Mouse (Mus musculus) G1E (cell line): ENCODE measurements around the gene Bcl2l1. TPM values are rescaled to one million over a fixed set of nuclear protein-coding genes. Genes with fewer than 3 reads are reported as not detected.

ENCODE experiments used
- ATAC-seq: 2 replicates; pipeline ENCODE4 v1.8.0; 2016; ENCODE audit warnings: mild to moderate bottlenecking; ENCODE audit not compliant: insufficient number of reproducible peaks, poor library complexity, low FRiP score, severe bottlenecking; ENCODE audit errors: extremely low read depth
- DNase-seq: peaks from one replicate; pipeline ENCODE4 v3.0.0; 2012; ENCODE audit warnings: low spot score
- H3K27me3 ChIP-seq: 2 replicates; pipeline ENCODE4 v1.6.1; 2012; ENCODE audit warnings: mild to moderate bottlenecking, low read length, inconsistent platforms; ENCODE audit not compliant: insufficient read depth
- H3K36me3 ChIP-seq: replicated peaks from 2 replicates; pipeline ENCODE3; 2012; ENCODE audit warnings: mild to moderate bottlenecking, inconsistent platforms
- H3K4me1 ChIP-seq: 2 replicates; pipeline ENCODE4 v1.6.1; 2012; ENCODE audit warnings: low read depth, low read length, inconsistent platforms, mixed read lengths; ENCODE audit not compliant: insufficient read depth
- H3K4me3 ChIP-seq: 2 replicates; pipeline ENCODE4 v1.5.1; 2012; ENCODE audit warnings: low read depth, mild to moderate bottlenecking, inconsistent platforms, low read length, moderate library complexity, mixed read lengths
- H3K9me3 ChIP-seq: replicated peaks from 2 replicates; pipeline ENCODE4 v1.6.1; 2012; ENCODE audit warnings: inconsistent platforms
- CTCF ChIP-seq: IDR thresholded peaks from 2 replicates; pipeline ENCODE4 v1.5.1; 2012; ENCODE audit warnings: low read depth, low read length, inconsistent platforms, mixed read lengths
- GATA1 ChIP-seq: IDR thresholded peaks from 2 replicates; pipeline ENCODE4 v1.6.1; 2012; ENCODE audit warnings: borderline replicate concordance, low read length, inconsistent platforms, mixed read lengths
- GATA2 ChIP-seq: IDR thresholded peaks from 2 replicates; pipeline ENCODE4 v1.6.1; 2012; ENCODE audit warnings: low read depth, low read length, inconsistent platforms, borderline replicate concordance
- POLR2AphosphoS5 ChIP-seq: IDR thresholded peaks from 2 replicates; pipeline ENCODE4 v1.6.1; 2012; ENCODE audit warnings: low read depth, low read length, inconsistent platforms; ENCODE audit not compliant: insufficient replicate concordance
- TAL1 ChIP-seq: conservative IDR thresholded peaks from 2 replicates; pipeline ENCODE4 v1.6.1; 2012; ENCODE audit warnings: low read depth, low read length, inconsistent platforms, mixed read lengths
- polyA plus RNA-seq: library from polyadenylated mRNA; stranded (reverse); fragments of >175 nt; gene quantifications from 2 replicates; pipeline ENCODE4 v1.2.3, GENCODE M21; 2012
- total RNA-seq, 2 experiments: library from RNA; stranded (forward) in 1 of 2; stranded (reverse) in 1 of 2; fragments of 200-1000 nt in 1 of 2; fragments of >200 nt in 1 of 2; fragmentation: Nextera tagmentation in 1 of 2; gene quantifications; 2 replicates each; pipeline ENCODE4 v1.2.3; 2014 to 2017

Bcl2l1 gene
- total and polyA plus RNA-seq, 3 experiments, result 31.6 to 82.7 (median 79.6) TPM

DNA sequence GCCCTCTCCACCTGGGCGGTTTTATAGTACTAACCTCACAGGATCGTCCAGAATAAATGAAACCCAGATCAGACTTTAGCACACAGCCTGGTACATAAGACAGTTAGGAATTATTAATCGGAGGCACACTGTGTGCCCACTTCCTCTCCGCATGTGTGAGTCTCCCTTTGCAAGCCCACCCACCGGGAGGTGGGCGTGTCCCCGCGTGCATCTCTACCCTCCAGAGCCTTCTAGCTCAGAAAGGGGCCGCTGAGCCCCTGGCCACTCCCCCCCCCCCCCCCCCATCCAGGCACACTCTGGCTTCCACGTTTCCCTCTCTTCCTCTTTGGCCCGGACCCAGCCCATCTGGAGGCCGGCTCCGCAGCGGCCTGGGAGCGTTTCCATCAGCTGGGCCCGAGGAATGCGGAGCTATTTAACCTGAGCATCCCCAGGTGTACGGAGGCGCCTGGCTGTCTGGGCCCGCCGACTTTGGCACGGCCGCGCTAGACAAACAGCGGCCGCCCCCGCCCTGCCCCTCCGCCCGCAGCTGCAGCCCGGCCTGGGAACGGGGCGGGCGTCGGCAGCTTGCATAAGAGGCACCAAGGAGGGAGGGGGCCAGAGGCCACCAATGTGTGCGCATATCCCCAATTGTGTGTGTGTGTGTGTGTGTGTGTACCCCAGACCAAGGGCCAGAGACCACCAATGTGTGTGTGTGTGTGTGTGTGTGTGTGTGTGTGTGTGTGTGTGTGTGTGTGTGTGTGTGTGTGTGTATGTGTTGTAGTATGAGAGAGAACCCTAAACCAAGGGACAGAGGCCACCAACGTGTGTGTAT is 92.3 kb downstream of the Bcl2l1 start:
- Histone ChIP-seq H3K4me3 (peak overlapping the region; percentile 100), H3K9me3 (no peaks in the 10 kb centered on the region), H3K4me1 (peaks cover 83% of the 10 kb centered on the region), H3K36me3 (peaks cover 14% of the 10 kb centered on the region), H3K27me3 (no peaks in the 10 kb centered on the region)
- DNase-seq, result peak; percentile 68
- no peak for ATAC-seq
- TF ChIP-seq GATA2 (no peak), GATA1 (no peak), POLR2AphosphoS5 (no peak), TAL1 (no peak), CTCF (no peak)

DNA sequence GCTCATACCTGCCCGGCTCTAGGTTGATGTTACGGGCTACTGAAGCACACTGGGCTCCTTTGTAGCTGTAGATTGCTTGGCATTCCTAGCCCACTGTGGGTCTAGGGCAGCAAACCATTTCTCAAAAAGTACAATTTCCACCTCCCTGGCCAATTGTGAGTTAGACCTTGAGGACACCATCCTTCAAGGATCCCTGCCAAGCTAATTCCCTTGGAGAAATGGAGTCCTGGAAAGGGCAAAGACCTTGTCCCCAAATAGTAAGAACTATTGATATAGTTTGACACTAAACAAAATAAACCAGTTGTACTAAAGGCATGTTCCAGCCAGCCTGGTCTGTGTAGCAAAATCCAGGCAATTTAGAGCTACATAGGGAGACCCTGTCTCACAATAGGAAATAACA is 93.2 kb downstream of the Bcl2l1 start:
- Histone ChIP-seq H3K9me3 (no peaks in the 10 kb centered on the region), H3K4me1 (peaks cover 83% of the 10 kb centered on the region), H3K27me3 (no peaks in the 10 kb centered on the region), H3K4me3 (peak overlapping the region; percentile 100), H3K36me3 (peaks cover 14% of the 10 kb centered on the region)
- TF ChIP-seq POLR2AphosphoS5 (no peak), TAL1 (no peak), GATA1 (no peak), GATA2 (no peak), CTCF (no peak)
- DNase-seq (no peak), ATAC-seq (no peak)

DNA sequence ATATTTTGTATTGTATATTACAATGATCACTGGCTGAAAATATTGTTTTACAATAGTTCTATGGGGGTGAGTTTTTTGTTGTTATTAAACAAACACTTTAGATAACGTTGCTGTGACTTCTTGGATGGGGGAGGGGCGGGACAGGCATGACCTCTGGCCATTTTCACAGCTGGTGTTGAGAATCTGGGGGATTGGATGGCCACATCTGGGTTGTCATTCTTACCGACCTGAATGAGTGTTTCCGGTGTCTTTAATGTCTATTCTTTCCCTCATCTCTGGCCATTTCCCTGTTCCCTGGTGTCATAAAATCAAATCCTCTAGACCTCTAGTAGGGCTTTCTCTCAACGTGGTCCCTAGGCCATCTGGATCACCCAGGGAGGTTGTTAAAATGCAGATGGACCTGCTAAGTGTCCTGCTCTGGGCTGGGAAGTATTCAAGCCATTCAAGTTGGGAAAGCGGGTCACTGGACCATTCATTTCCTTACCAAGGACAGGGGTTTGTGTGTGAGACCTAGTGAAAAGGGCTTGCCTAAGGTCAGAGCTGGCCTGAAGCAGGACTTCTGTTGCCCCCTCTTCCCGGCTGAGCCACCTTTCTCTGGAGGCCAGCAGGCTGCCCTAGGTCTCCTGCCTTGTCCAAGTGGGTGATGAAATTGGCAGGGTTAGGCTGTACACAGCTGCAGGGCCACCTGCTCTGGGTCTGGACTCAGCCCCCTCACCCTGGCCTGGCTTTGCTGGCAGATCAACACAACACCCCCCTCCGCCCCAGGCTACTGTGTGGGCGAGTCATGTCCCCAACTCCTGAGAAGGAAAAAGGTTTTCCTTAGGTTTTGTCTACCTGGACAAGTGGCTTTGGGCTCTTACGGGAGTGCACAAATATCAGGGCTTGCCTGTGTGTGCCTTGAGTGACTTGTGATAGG is 94.0 kb downstream of the Bcl2l1 start:
- no peaks in the 10 kb centered on the region for H3K9me3 ChIP-seq
- H3K36me3 ChIP-seq, result peaks cover 14% of the 10 kb centered on the region
- H3K4me3 ChIP-seq, result peak overlapping the region; percentile 100
- TF ChIP-seq GATA2 (no peak), TAL1 (no peak), GATA1 (no peak), CTCF (no peak), POLR2AphosphoS5 (peak; percentile 84; the same call in 1 of the 2 replicates)
- DNase-seq (peak; percentile 30), ATAC-seq (no peak)
- H3K4me1 ChIP-seq, result peaks cover 78% of the 10 kb centered on the region
- H3K27me3 ChIP-seq, result no peaks in the 10 kb centered on the region

DNA sequence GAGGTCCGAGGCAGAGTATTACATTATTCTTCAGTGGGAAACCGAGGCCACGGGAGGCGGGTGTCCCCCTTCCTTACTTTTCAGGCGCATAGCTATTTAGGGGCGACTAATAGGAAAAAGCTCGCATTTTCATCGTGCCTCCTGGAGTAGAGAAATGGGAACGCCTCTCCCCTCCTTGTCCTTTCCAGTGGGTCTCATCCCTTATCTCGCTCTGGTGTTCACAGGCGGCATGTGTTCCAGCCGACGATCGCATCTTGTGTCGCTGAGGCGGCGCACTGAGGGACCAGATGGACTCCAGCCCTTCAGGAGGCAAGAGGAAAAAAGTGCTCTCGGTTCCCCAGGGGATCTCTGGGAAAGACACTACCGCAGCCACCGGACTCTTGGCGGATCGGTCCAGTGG is 94.8 kb downstream of the Bcl2l1 start:
- ATAC-seq, result no peak
- H3K27me3 ChIP-seq, result no peaks in the 10 kb centered on the region

DNA sequence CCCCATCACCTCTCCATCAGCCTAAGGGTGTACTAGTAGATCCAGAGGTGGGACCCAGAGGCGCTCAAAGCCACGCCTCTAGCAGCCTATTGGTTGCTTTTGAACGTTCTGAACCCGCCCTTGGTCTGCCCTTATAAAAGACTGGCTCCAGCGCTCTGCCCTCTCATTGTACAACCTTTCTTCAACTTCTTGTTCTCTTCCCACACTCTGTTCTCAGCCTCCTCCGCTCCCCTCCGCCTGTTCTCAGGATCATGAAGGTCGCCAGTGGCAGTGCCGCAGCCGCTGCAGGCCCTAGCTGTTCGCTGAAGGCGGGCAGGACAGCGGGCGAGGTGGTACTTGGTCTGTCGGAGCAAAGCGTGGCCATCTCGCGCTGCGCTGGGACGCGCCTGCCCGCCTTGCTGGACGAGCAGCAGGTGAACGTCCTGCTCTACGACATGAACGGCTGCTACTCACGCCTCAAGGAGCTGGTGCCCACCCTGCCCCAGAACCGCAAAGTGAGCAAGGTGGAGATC is 95.4 kb downstream of the Bcl2l1 start, which contains the start of gene Id1:
Gene Id1, plus strand, starts transcription at position 162 of the 512 bp plus-strand sequence.
- peak; percentile 52 for ATAC-seq
- Histone ChIP-seq H3K36me3 (peaks cover 14% of the 10 kb centered on the region), H3K4me1 (peaks cover 64% of the 10 kb centered on the region), H3K27me3 (no peaks in the 10 kb centered on the region), H3K9me3 (no peaks in the 10 kb centered on the region), H3K4me3 (peak within 1 kb of the TSS; percentile 100)
- no peak for TF ChIP-seq GATA1
- peak; percentile 97 for TF ChIP-seq POLR2AphosphoS5
- DNase-seq, result peak; percentile 90

More for the DNA sequence above, 94.8 kb downstream of the Bcl2l1 start:
- Histone ChIP-seq H3K36me3 (peaks cover 14% of the 10 kb centered on the region), H3K4me3 (peak overlapping the region; percentile 100), H3K4me1 (peaks cover 70% of the 10 kb centered on the region), H3K9me3 (no peaks in the 10 kb centered on the region)
- TF ChIP-seq CTCF (no peak), GATA2 (no peak), GATA1 (no peak), TAL1 (0 out of 2 replicates have a peak, but pooled peaks have one; percentile 20), POLR2AphosphoS5 (no peak)
- peak; percentile 60 for DNase-seq
